8 mouse cellular contexts compared by ENCODE assay signal in genomic region chr12:98674627-98675143, GRCm38 (mm10). TPM values are rescaled to one million over a fixed set of nuclear protein-coding genes. Genes with fewer than 3 reads are reported as not detected.
DNase-seq lines count a peak whose midpoint lies in the region; ATAC-seq and TF ChIP-seq lines count a peak whose summit lies in the region.

No protein-coding gene starts in this region.

- TF ChIP-seq RAD21 in CH12.LX (IDR thresholded peaks at IDR 0.05; ENCODE audit: low read depth, low read length): peak; percentile 75

- TF ChIP-seq POLR2A in CH12.LX (IDR thresholded peaks at IDR 0.05; ENCODE audit: low read depth, low read length): no peak

- in situ Hi-C loops in CH12.LX (cut with MboI; ENCODE audit: low pct_ligation_motif_present, low pct_unique_long_range_greater_than_20kb, low sequenced_read_pairs): loop anchor here (10.0 kb wide), 1 partner anchor 60 kb away; the partner anchor contains the start of gene Ptpn21

- TF ChIP-seq CTCF in CH12.LX (conservative IDR thresholded peaks at IDR 0.05 in 1 of 2, IDR thresholded peaks at IDR 0.05 in 1 of 2; ENCODE audit: low read depth in 2 of 2, low read length in 2 of 2): peak; percentile 69 to 74
- peak; percentile 79 for TF ChIP-seq CTCF in liver, embryonic 14.5 days (IDR thresholded peaks at IDR 0.05; ENCODE audit: low read depth)

- no peak overlapping the region for H3K27ac ChIP-seq in CH12.LX (ENCODE audit: insufficient read depth, low read depth)
- H3K27ac ChIP-seq in forebrain, embryonic 12.5 days: no peak overlapping the region
- H3K27ac ChIP-seq in heart, embryonic 16.5 days (ENCODE audit: low read length): peak overlapping the region; percentile 85
- no peak overlapping the region for H3K27ac ChIP-seq in liver, embryonic 14.5 days
- peak overlapping the region; percentile 25; the same call in 1 of the 2 replicates for H3K27ac ChIP-seq in stomach, embryonic 16.5 days (ENCODE audit: low read length)

- H3K27me3 ChIP-seq in CH12.LX (replicated peaks): no peaks in the 10 kb centered on the region
- H3K27me3 ChIP-seq in forebrain, embryonic 12.5 days: no peaks in the 10 kb centered on the region
- H3K27me3 ChIP-seq in heart, embryonic 16.5 days (ENCODE audit: control insufficient read depth, insufficient read depth, low read length): no peaks in the 10 kb centered on the region
- H3K27me3 ChIP-seq in liver, embryonic 14.5 days (ENCODE audit: control insufficient read depth, insufficient read depth, low read length): no peaks in the 10 kb centered on the region
- no peaks in the 10 kb centered on the region for H3K27me3 ChIP-seq in stomach, embryonic 16.5 days (ENCODE audit: control insufficient read depth, insufficient read depth, low read length)

- peak overlapping the region in 2 of 3 experiments; percentile 1 to 20 for H3K4me3 ChIP-seq in CH12.LX (replicated peaks in 1 of 3; ENCODE audit: low read depth in 2 of 3, low read length in 2 of 3, poor library complexity in 1 of 3)
- H3K4me3 ChIP-seq in forebrain, embryonic 12.5 days (replicated peaks): 0 out of 2 replicates have a peak overlapping the region, but pooled peaks have one; percentile 17
- peak overlapping the region; percentile 54 for H3K4me3 ChIP-seq in heart, embryonic 16.5 days (ENCODE audit: low read length)
- peak overlapping the region; percentile 15 to 47; a peak in 3 of 4 replicates for H3K4me3 ChIP-seq in liver, embryonic 14.5 days (ENCODE audit: insufficient read depth in 1 of 2, low read depth in 2 of 2, low read length in 2 of 2)
- H3K4me3 ChIP-seq in stomach, embryonic 16.5 days (replicated peaks; ENCODE audit: low read length): peak overlapping the region; percentile 30

- TF ChIP-seq EP300 in CH12.LX (IDR thresholded peaks at IDR 0.05; ENCODE audit: low read length): no peak
- TF ChIP-seq EP300 in liver, embryonic 14.5 days (IDR thresholded peaks at IDR 0.05; ENCODE audit: low read depth): no peak

- peak overlapping the region; percentile 8; the same call in 1 of the 2 replicates for H3K4me2 ChIP-seq in CH12.LX (ENCODE audit: insufficient read depth, low read depth, poor library complexity, severe bottlenecking)
- H3K4me2 ChIP-seq in forebrain, embryonic 12.5 days: peak overlapping the region; percentile 40
- H3K4me2 ChIP-seq in heart, embryonic 16.5 days (ENCODE audit: low read depth, low read length): peak overlapping the region; percentile 79
- peak overlapping the region; percentile 40 for H3K4me2 ChIP-seq in liver, embryonic 14.5 days (ENCODE audit: low read depth)
- peak overlapping the region; percentile 41 for H3K4me2 ChIP-seq in stomach, embryonic 16.5 days (ENCODE audit: low read depth, low read length)

- peaks cover 0 to 11% of the 10 kb centered on the region in 2 experiments; a peak in 2 of 4 replicates for H3K4me1 ChIP-seq in CH12.LX (ENCODE audit: control insufficient read depth in 1 of 2, insufficient read depth in 2 of 2)
- H3K4me1 ChIP-seq in forebrain, embryonic 12.5 days: no peaks in the 10 kb centered on the region
- H3K4me1 ChIP-seq in heart, embryonic 16.5 days (ENCODE audit: control insufficient read depth, insufficient read depth, low read length): peaks cover 9% of the 10 kb centered on the region
- H3K4me1 ChIP-seq in liver, embryonic 14.5 days (replicated peaks; ENCODE audit: control insufficient read depth in 2 of 2, insufficient read depth in 2 of 2, low read length in 1 of 2): 0 out of 4 replicates have a peak, but pooled peaks cover 0 to 2% of the 10 kb centered on the region in 2 experiments
- H3K4me1 ChIP-seq in stomach, embryonic 16.5 days (ENCODE audit: control insufficient read depth, insufficient read depth, low read length): no peaks in the 10 kb centered on the region

- H3K9ac ChIP-seq in CH12.LX (ENCODE audit: insufficient read depth, low read depth): no peak overlapping the region
- no peak overlapping the region for H3K9ac ChIP-seq in forebrain, embryonic 12.5 days
- peak overlapping the region; percentile 67 for H3K9ac ChIP-seq in heart, embryonic 16.5 days (ENCODE audit: low read length)
- no peak overlapping the region for H3K9ac ChIP-seq in liver, embryonic 14.5 days (replicated peaks)
- H3K9ac ChIP-seq in stomach, embryonic 16.5 days (ENCODE audit: low read length): peak overlapping the region; percentile 49; the same call in 1 of the 2 replicates

- ATAC-seq in forebrain, embryonic 12.5 days (ENCODE audit: low FRiP score): peak; percentile 78
- ATAC-seq in heart, embryonic 16.5 days (replicated peaks; ENCODE audit: extremely low read depth, insufficient read depth, low FRiP score): peak; percentile 87
- ATAC-seq in liver, embryonic 14.5 days (ENCODE audit: insufficient read depth): peak; percentile 77
- ATAC-seq in stomach, embryonic 16.5 days (ENCODE audit: insufficient read depth, low FRiP score): peak; percentile 86

- WGBS in forebrain, embryonic 12.5 days: 15% methylated on average over 9 of the region's 9 CpGs
- 9% methylated on average over 9 of the region's 9 CpGs for WGBS in heart, embryonic 16.5 days
- 4% methylated on average over 9 of the region's 9 CpGs for WGBS in liver, embryonic 14.5 days (ENCODE audit: insufficient replicate concordance)
- 13% methylated on average over 9 of the region's 9 CpGs for WGBS in stomach, embryonic 16.5 days

- H3K9me3 ChIP-seq in CH12.LX (replicated peaks; ENCODE audit: low read length): peaks cover 4% of the 10 kb centered on the region
- no peaks in the 10 kb centered on the region for H3K9me3 ChIP-seq in forebrain, embryonic 12.5 days
- no peaks in the 10 kb centered on the region for H3K9me3 ChIP-seq in heart, embryonic 16.5 days (replicated peaks; ENCODE audit: control insufficient read depth, low read length)
- H3K9me3 ChIP-seq in liver, embryonic 14.5 days (ENCODE audit: control insufficient read depth, low read length): no peaks in the 10 kb centered on the region
- H3K9me3 ChIP-seq in stomach, embryonic 16.5 days (replicated peaks; ENCODE audit: control insufficient read depth, low read length): no peaks in the 10 kb centered on the region

- peak; percentile 79 for DNase-seq in CH12.LX (ENCODE audit: extremely low read depth)
- DNase-seq in c-Kit-positive CD71-positive TER-119-negative erythroid progenitor cells, embryonic 14.5 days (ENCODE audit: low read depth): peak; percentile 56
- peak; percentile 85 to 89 for DNase-seq in kidney, postnatal 25 days
- DNase-seq in liver, embryonic 14.5 days (ENCODE audit: low read depth in 3 of 3, low spot score in 3 of 3): peak; percentile 35 to 48 (median 40)
- peak; percentile 71 for DNase-seq in neural tube, embryonic 10.5 days (ENCODE audit: extremely low spot score, low spot score)

- peaks cover 17 to 38% of the 10 kb centered on the region in 2 experiments for H3K36me3 ChIP-seq in CH12.LX (replicated peaks in 1 of 2; ENCODE audit: control insufficient read depth in 1 of 2, insufficient read depth in 1 of 2, low read length in 1 of 2)
- peaks cover 24% of the 10 kb centered on the region for H3K36me3 ChIP-seq in forebrain, embryonic 12.5 days (replicated peaks)
- peaks cover 14% of the 10 kb centered on the region for H3K36me3 ChIP-seq in heart, embryonic 16.5 days (ENCODE audit: control insufficient read depth, insufficient read depth)
- H3K36me3 ChIP-seq in liver, embryonic 14.5 days (replicated peaks; ENCODE audit: control insufficient read depth, insufficient read depth, low read depth): no peaks in the 10 kb centered on the region
- peaks cover 12% of the 10 kb centered on the region for H3K36me3 ChIP-seq in stomach, embryonic 16.5 days (ENCODE audit: control insufficient read depth, insufficient read depth, low read length)

- dilution Hi-C loops in CH12.LX (cut with MboI; ENCODE audit: extremely low pct_ligation_motif_present, extremely low pct_unique_long_range_greater_than_20kb, low sequenced_read_pairs): no loop called here

- no peaks in the 10 kb centered on the region for H3K79me2 ChIP-seq in CH12.LX (replicated peaks; ENCODE audit: control insufficient read depth, extremely low read depth, insufficient read depth, poor library complexity, severe bottlenecking)

TF ChIP-seq in CH12.LX, 34 proteins besides CTCF, POLR2A, EP300 and RAD21 (continues in another document):
- no peak for TF ChIP-seq HCFC1 (IDR thresholded peaks at IDR 0.05; ENCODE audit: low read depth, low read length)
- TF ChIP-seq MEF2A (IDR thresholded peaks at IDR 0.05; ENCODE audit: borderline replicate concordance, low read depth, low read length): peak; percentile 43; the same call in 1 of the 2 replicates
- TF ChIP-seq USF1 (IDR thresholded peaks at IDR 0.05; ENCODE audit: low read depth, low read length): no peak
- TF ChIP-seq TCF12 (IDR thresholded peaks at IDR 0.05; ENCODE audit: low read depth, low read length): 0 out of 2 replicates have a peak, but pooled peaks have one; percentile 21
- TF ChIP-seq ETS1 (conservative IDR thresholded peaks at IDR 0.05; ENCODE audit: low read depth, low read length): 0 out of 2 replicates have a peak, but pooled peaks have one; percentile 13
- 0 out of 2 replicates have a peak, but pooled peaks have one; percentile 20 for TF ChIP-seq IRF4 (IDR thresholded peaks at IDR 0.05; ENCODE audit: low read depth, low read length)
- peak; percentile 58 for TF ChIP-seq SIN3A (IDR thresholded peaks at IDR 0.05; ENCODE audit: low read length)
- no peak for TF ChIP-seq TBP (conservative IDR thresholded peaks at IDR 0.05; ENCODE audit: low read depth, low read length)
- TF ChIP-seq USF2 (conservative IDR thresholded peaks at IDR 0.05; ENCODE audit: low read depth, low read length): no peak
- 0 out of 2 replicates have a peak, but pooled peaks have one; percentile 34 for TF ChIP-seq MYC (IDR thresholded peaks at IDR 0.05; ENCODE audit: low read depth, low read length)
- peak; percentile 23; the same call in 1 of the 2 replicates for TF ChIP-seq CHD2 (IDR thresholded peaks at IDR 0.05; ENCODE audit: low read length)
- peak; percentile 50; the same call in 1 of the 2 replicates for TF ChIP-seq ELF1 (IDR thresholded peaks at IDR 0.05; ENCODE audit: low read depth, low read length)
- no peak for TF ChIP-seq BHLHE40 (IDR thresholded peaks at IDR 0.05; ENCODE audit: low read depth, low read length)
- peak; percentile 55 for TF ChIP-seq JUND (conservative IDR thresholded peaks at IDR 0.05; ENCODE audit: low read depth, low read length)
- peak; percentile 66; the same call in 1 of the 2 replicates for TF ChIP-seq MAFK (IDR thresholded peaks at IDR 0.05; ENCODE audit: insufficient replicate concordance, low read length)

RNA-seq across cellular contexts. Expression of gene Spata7, which starts 46.7 kb away (rescaled TPM):
- total RNA-seq in CH12.LX (2012; rRNA removed) (6.2 and 7.8 TPM in 2 replicates), CH12.LX (2014; rRNA removed) (9.4 and 10.2 TPM in 2 replicates)
- 7.0 and 8.2 TPM in 2 replicates for polyA plus RNA-seq in CH12.LX (2012; ENCODE audit: insufficient read length, low read depth)
- polyA plus RNA-seq in forebrain, embryonic 12.5 days (2016; fragmentation: Nextera tagmentation; extraction: Ambion mirVana): 24.8 and 25.8 TPM in 2 replicates
- 10.7 and 12.2 TPM in 2 replicates for polyA plus RNA-seq in heart, embryonic 16.5 days (2015; fragmentation: Nextera tagmentation; extraction: Ambion mirVana)
- polyA plus RNA-seq in liver, embryonic 14.5 days (2012; rRNA removed): 0.57 and 1.2 TPM in 2 replicates
- 2.0 and 2.2 TPM in 2 replicates for polyA plus RNA-seq in liver, embryonic 14.5 days (2014; fragmentation: Nextera tagmentation; extraction: Ambion mirVana)
- polyA plus RNA-seq in stomach, embryonic 16.5 days (2015; fragmentation: Nextera tagmentation; extraction: Ambion mirVana): 10.2 and 10.5 TPM in 2 replicates

Comparison
In these comparisons a context has a peak if more than half of its experiments do, and no peak if none do; other contexts are left out.
1. H3K27ac ChIP-seq: peak in heart, embryonic 16.5 days (single experiment) and stomach, embryonic 16.5 days (single experiment); none in CH12.LX (single experiment), forebrain, embryonic 12.5 days (single experiment) and liver, embryonic 14.5 days (single experiment).
2. H3K4me2 ChIP-seq: peak in every context shown above with its lines; median percentile 79 in heart, embryonic 16.5 days; 41 in stomach, embryonic 16.5 days; 40 in forebrain, embryonic 12.5 days; 40 in liver, embryonic 14.5 days; 8 in CH12.LX.
3. H3K9ac ChIP-seq: peak in heart, embryonic 16.5 days (single experiment) and stomach, embryonic 16.5 days (single experiment); none in CH12.LX (single experiment), forebrain, embryonic 12.5 days (single experiment) and liver, embryonic 14.5 days (single experiment).
4. Peak in every context shown above with its lines, with median percentiles within 50 percentile points of each other: DNase-seq, H3K4me3 ChIP-seq and ATAC-seq.